Mouse (Mus musculus) liver, postnatal 0 days (tissue): ENCODE measurements around the gene Vav2.

ENCODE experiments used
- CTCF ChIP-seq: sonication (generic); IDR thresholded peaks from 2 replicates; pipeline ENCODE4 v1.5.1; 2016; ENCODE audit warnings: antibody characterized with exemption, low read depth
- EP300 ChIP-seq: IDR thresholded peaks from 2 replicates; pipeline ENCODE4 v1.6.1; 2016; ENCODE audit warnings: antibody characterized with exemption, low read depth, mild to moderate bottlenecking

DNA sequence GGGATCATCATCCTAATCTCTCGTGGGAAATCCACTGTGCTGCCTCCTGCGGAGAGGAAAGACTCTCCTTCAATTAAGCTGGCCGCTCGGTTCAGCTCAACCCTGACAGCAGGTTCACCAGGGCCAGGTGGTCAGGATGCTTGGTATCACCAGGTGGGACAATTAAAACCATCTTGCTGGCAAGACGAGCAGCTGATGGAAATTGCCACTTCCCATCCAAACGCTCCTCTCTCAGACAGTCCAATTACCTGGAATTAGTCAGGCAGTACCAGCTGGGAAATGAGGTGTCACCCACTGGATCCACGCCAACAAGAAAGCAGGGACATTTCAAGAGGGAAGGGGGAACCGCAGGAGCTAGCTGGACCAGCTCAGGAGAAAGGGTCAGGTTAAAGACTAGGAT, 96.4 kb downstream of the Vav2 start:
- no peak for TF ChIP-seq EP300
- no peak for TF ChIP-seq CTCF
